Comparison of ENCODE assay signal across 9 mouse cellular contexts in the genomic region with DNA sequence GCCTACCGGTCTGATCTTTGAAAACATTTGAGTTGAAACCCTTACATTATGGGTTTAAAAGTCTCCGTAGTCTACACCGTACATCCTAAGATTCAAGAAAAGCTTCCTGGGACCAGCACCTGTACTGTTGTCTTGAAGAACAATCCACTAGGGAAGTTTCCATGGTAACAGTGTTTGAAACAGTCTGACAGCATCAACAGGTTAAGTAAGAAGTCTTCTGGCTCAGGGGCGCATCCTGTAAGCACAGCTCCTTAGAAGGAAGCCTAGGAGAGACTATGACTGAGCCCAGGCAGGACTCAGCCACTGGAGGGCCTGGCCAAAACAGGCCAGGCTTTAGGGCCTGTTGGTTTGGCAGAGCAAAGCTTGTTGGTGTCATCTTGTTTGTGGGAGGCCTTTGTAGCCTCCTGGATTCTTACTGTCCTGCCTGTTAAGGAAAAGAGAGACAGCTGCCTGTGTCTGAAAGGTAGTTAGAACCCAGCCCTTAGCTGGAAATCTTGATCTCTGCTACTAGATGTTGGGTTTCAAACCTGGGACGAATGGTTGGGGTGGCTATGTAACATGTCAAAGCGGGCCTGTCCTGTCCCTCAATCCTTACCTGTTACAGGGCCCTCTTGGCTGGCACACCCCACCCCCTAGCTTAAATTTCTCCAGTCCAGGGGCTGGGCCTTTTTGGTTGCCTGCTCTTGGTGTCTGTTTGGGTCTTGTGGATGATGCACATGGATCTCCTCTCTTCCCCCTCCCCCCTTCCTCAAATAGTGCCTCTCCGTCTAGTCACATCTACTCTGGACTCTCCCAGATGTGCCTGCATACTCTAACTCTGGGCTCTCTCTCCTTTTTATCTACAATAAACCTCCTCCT.
DNase-seq lines count a peak whose midpoint lies in the region; ATAC-seq and TF ChIP-seq lines count a peak whose summit lies in the region.
"Had no signal": no experiment of that assay in that cellular context is flagged by ENCODE, and none has a peak within 500 bp of the region (broad histone marks: within the 10 kb centered on the region; RNA-seq: fewer than 3 reads in every experiment).

No protein-coding gene starts in this region.

- no peak for TF ChIP-seq EP300 in liver, postnatal 0 days (IDR thresholded peaks at IDR 0.05; ENCODE audit: low read depth)
- no peak for TF ChIP-seq EP300 in stomach, postnatal 0 days (optimal IDR thresholded peaks at IDR 0.05)

- no peak overlapping the region for H3K4me2 ChIP-seq in liver, postnatal 0 days (ENCODE audit: low read depth, low read length)
- no peak overlapping the region for H3K4me2 ChIP-seq in liver, embryonic 11.5 days
- no peak overlapping the region for H3K4me2 ChIP-seq in forebrain, postnatal 0 days (ENCODE audit: low read depth)
- no peak overlapping the region for H3K4me2 ChIP-seq in stomach, postnatal 0 days (replicated peaks; ENCODE audit: low read depth)

- H3K9me3 ChIP-seq in heart, embryonic 10.5 days, result no peaks in the 10 kb centered on the region
- H3K9me3 ChIP-seq in liver, postnatal 0 days (ENCODE audit: low read length), result no peaks in the 10 kb centered on the region
- no peaks in the 10 kb centered on the region for H3K9me3 ChIP-seq in liver, embryonic 11.5 days (ENCODE audit: control insufficient read depth, low read length)
- no peaks in the 10 kb centered on the region for H3K9me3 ChIP-seq in forebrain, postnatal 0 days (ENCODE audit: low read length)
- no peaks in the 10 kb centered on the region for H3K9me3 ChIP-seq in stomach, postnatal 0 days (ENCODE audit: control insufficient read depth, low read length)
- H3K9me3 ChIP-seq: G1E had no signal

- no peaks in the 10 kb centered on the region for H3K27me3 ChIP-seq in heart, embryonic 10.5 days (ENCODE audit: insufficient read depth, poor library complexity, severe bottlenecking)
- no peaks in the 10 kb centered on the region for H3K27me3 ChIP-seq in liver, postnatal 0 days (ENCODE audit: insufficient read depth, low read length)
- no peaks in the 10 kb centered on the region for H3K27me3 ChIP-seq in liver, embryonic 11.5 days (replicated peaks; ENCODE audit: control insufficient read depth, insufficient read depth, low read length)
- no peaks in the 10 kb centered on the region for H3K27me3 ChIP-seq in forebrain, postnatal 0 days (ENCODE audit: insufficient read depth, low read length)
- no peaks in the 10 kb centered on the region for H3K27me3 ChIP-seq in stomach, postnatal 0 days (ENCODE audit: control insufficient read depth, insufficient read depth, low read length)
- no peaks in the 10 kb centered on the region for H3K27me3 ChIP-seq in thymus, adult 2 months (ENCODE audit: control insufficient read depth, insufficient read depth, low read length)

- no peak overlapping the region for H3K4me3 ChIP-seq in heart, embryonic 10.5 days
- H3K4me3 ChIP-seq in liver, postnatal 0 days (ENCODE audit: low read depth, low read length), result no peak overlapping the region
- H3K4me3 ChIP-seq in liver, embryonic 11.5 days (ENCODE audit: low read depth, low read length), result no peak overlapping the region
- no peak overlapping the region for H3K4me3 ChIP-seq in forebrain, postnatal 0 days (ENCODE audit: low read depth, low read length)
- H3K4me3 ChIP-seq in stomach, postnatal 0 days (ENCODE audit: low read depth, low read length), result no peak overlapping the region
- H3K4me3 ChIP-seq in thymus, adult 2 months (ENCODE audit: control insufficient read depth, insufficient read depth, low read length), result no peak overlapping the region

- H3K4me1 ChIP-seq in heart, embryonic 10.5 days, result peaks cover 38% of the 10 kb centered on the region
- peaks cover 30% of the 10 kb centered on the region for H3K4me1 ChIP-seq in liver, postnatal 0 days (ENCODE audit: insufficient read depth)
- H3K4me1 ChIP-seq in liver, embryonic 11.5 days (replicated peaks; ENCODE audit: control insufficient read depth, insufficient read depth, low read length), result peaks cover 9% of the 10 kb centered on the region
- peaks cover 15% of the 10 kb centered on the region for H3K4me1 ChIP-seq in forebrain, postnatal 0 days (ENCODE audit: insufficient read depth)
- H3K4me1 ChIP-seq in stomach, postnatal 0 days (replicated peaks; ENCODE audit: control insufficient read depth, insufficient read depth), result peaks cover 2% of the 10 kb centered on the region; the same call in 1 of the 2 replicates
- H3K4me1 ChIP-seq in thymus, adult 2 months (replicated peaks; ENCODE audit: control insufficient read depth, insufficient read depth, low read length), result peaks cover 5% of the 10 kb centered on the region

- peak overlapping the region; percentile 62 for H3K27ac ChIP-seq in heart, embryonic 10.5 days
- H3K27ac ChIP-seq in liver, postnatal 0 days (ENCODE audit: low read depth), result 0 out of 2 replicates have a peak overlapping the region, but pooled peaks have one; percentile 94
- H3K27ac ChIP-seq in liver, embryonic 11.5 days (ENCODE audit: low read depth, low read length), result no peak overlapping the region
- no peak overlapping the region for H3K27ac ChIP-seq in forebrain, postnatal 0 days (ENCODE audit: low read depth, low read length)
- peak overlapping the region; percentile 53; the same call in 1 of the 2 replicates for H3K27ac ChIP-seq in stomach, postnatal 0 days (replicated peaks)
- no peak overlapping the region for H3K27ac ChIP-seq in thymus, adult 2 months (ENCODE audit: control insufficient read depth, insufficient read depth, low read length)

- no peak for TF ChIP-seq CTCF in liver, postnatal 0 days (IDR thresholded peaks at IDR 0.05; ENCODE audit: low read depth)
- TF ChIP-seq CTCF in forebrain, postnatal 0 days (IDR thresholded peaks at IDR 0.05; ENCODE audit: low read depth), result no peak
- no peak for TF ChIP-seq CTCF in stomach, postnatal 0 days (IDR thresholded peaks at IDR 0.05; ENCODE audit: low read depth)
- TF ChIP-seq CTCF in thymus, adult 2 months (IDR thresholded peaks at IDR 0.05; ENCODE audit: borderline replicate concordance, control insufficient read depth, extremely low read depth, insufficient read depth, low read length, poor library complexity), result no peak

- no peak for ATAC-seq in liver, postnatal 0 days
- no peak for ATAC-seq in liver, embryonic 11.5 days (replicated peaks; ENCODE audit: low FRiP score)
- ATAC-seq in forebrain, postnatal 0 days, result peak; percentile 24; the same call in 1 of the 2 replicates
- no peak for ATAC-seq in stomach, postnatal 0 days (ENCODE audit: low FRiP score, low TSS enrichment)

- DNase-seq in heart, embryonic 10.5 days (ENCODE audit: low spot score), result peak; percentile 69
- DNase-seq in heart, postnatal 25 days (ENCODE audit: low spot score), result no peak
- no peak for DNase-seq in liver, postnatal 0 days
- no peak for DNase-seq in liver, embryonic 11.5 days (ENCODE audit: low spot score)
- DNase-seq in forebrain, postnatal 0 days, result peak; percentile 9
- DNase-seq in stomach, postnatal 0 days (ENCODE audit: low spot score), result no peak
- no peak for DNase-seq in thymus, adult 2 months
- no peak for DNase-seq in adrenal gland, adult 8-10 months

- peaks cover 2% of the 10 kb centered on the region; the same call in 1 of the 2 replicates for H3K36me3 ChIP-seq in heart, embryonic 10.5 days
- H3K36me3 ChIP-seq in liver, postnatal 0 days (replicated peaks; ENCODE audit: insufficient read depth, low read length), result no peaks in the 10 kb centered on the region
- no peaks in the 10 kb centered on the region for H3K36me3 ChIP-seq in liver, embryonic 11.5 days (ENCODE audit: control insufficient read depth, insufficient read depth, low read length)
- H3K36me3 ChIP-seq in forebrain, postnatal 0 days (ENCODE audit: insufficient read depth), result no peaks in the 10 kb centered on the region
- no peaks in the 10 kb centered on the region for H3K36me3 ChIP-seq in stomach, postnatal 0 days (ENCODE audit: control insufficient read depth, insufficient read depth, low read length)
- no peaks in the 10 kb centered on the region for H3K36me3 ChIP-seq in thymus, adult 2 months (ENCODE audit: control insufficient read depth, insufficient read depth, low read length)

- WGBS in heart, embryonic 10.5 days, result 81% methylated on average over 7 of the region's 7 CpGs
- 85% methylated on average over 7 of the region's 7 CpGs for WGBS in liver, postnatal 0 days (ENCODE audit: insufficient replicate concordance)
- 88% methylated on average over 7 of the region's 7 CpGs for WGBS in liver, embryonic 11.5 days
- 86% methylated on average over 7 of the region's 7 CpGs for WGBS in forebrain, postnatal 0 days
- WGBS in stomach, postnatal 0 days, result 89% methylated on average over 7 of the region's 7 CpGs
- WGBS in thymus, adult 2 months, result 98% methylated on average over 7 of the region's 7 CpGs

- intact Hi-C loops in heart, postnatal 25 days (cut with DNase I), result loop anchor here (5.0 kb wide), 1 partner anchor 77 kb away; no protein-coding TSS in a partner anchor

- no peak overlapping the region for H3K9ac ChIP-seq in liver, postnatal 0 days (replicated peaks)
- no peak overlapping the region for H3K9ac ChIP-seq in liver, embryonic 11.5 days (ENCODE audit: low read depth, low read length)
- no peak overlapping the region for H3K9ac ChIP-seq in forebrain, postnatal 0 days
- no peak overlapping the region for H3K9ac ChIP-seq in stomach, postnatal 0 days (ENCODE audit: low read length)

- no peak for TF ChIP-seq POLR2A in thymus, adult 2 months (IDR thresholded peaks at IDR 0.05; ENCODE audit: control insufficient read depth, extremely low read depth, insufficient read depth, low read length, poor library complexity)

Comparison
In these comparisons a context has a peak if more than half of its experiments do, and no peak if none do; other contexts are left out.
1. DNase-seq: peak in heart, embryonic 10.5 days (single experiment) and forebrain, postnatal 0 days (single experiment); none in heart, postnatal 25 days (single experiment), liver, postnatal 0 days (single experiment), liver, embryonic 11.5 days (single experiment), stomach, postnatal 0 days (single experiment), thymus, adult 2 months (single experiment) and adrenal gland, adult 8-10 months (single experiment).
2. H3K27ac ChIP-seq: peak in heart, embryonic 10.5 days (single experiment), liver, postnatal 0 days (single experiment) and stomach, postnatal 0 days (single experiment); none in liver, embryonic 11.5 days (single experiment), forebrain, postnatal 0 days (single experiment) and thymus, adult 2 months (single experiment).